Mouse (Mus musculus): ENCODE data around the gene Gpbar1. TPM values are rescaled to one million over a fixed set of nuclear protein-coding genes. Genes with fewer than 3 reads are reported as not detected.

The Gpbar1 gene
- polyA plus RNA-seq, 1 experiment from 2014 or later: 2.1 TPM

DNA sequence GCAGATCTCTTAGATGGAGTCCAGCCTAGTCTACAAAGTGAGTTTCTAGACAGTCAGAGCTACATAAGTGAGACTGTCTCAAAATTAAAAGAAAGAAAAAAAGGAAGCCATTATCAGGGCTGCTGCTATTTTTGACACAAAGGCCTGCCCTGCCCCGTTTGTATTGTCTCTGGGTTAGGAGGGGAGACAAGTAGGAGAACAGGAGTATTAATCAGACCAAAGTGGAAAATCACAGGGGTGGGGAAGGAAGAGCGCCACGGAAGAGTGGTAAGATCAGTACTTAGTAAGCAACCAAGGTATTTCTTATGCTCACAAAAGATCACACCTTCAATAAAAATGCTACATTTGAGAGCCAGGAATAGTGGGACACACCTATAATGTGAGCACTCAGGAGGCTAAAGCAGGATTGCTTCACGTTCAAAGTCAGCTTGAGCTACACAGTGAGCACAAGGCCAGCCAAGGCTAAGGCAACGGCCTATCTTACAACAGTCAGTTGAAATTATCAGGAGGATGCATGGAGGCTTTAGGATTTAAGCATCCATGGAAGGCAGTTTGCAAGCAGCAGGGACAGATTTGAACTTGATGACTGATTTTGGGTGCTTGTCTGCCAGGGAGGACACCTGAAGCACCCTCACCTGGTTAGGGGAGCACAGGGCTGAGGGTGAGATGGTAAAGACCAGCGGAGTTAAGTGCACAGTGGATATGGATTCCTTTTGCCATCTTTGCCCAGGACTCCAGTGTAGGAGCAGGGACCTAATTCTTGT, 22.2 kb downstream of the Gpbar1 start:
- Histone ChIP-seq H3K4me3 (replicated peaks) (no peak overlapping the region), H3K4me1 (peaks cover 72% of the 10 kb centered on the region), H3K9me3 (replicated peaks) (no peaks in the 10 kb centered on the region), H3K27me3 (no peaks in the 10 kb centered on the region), H3K9ac (no peak overlapping the region), H3K27ac (no peak overlapping the region), H3K4me2 (no peak overlapping the region), H3K36me3 (no peaks in the 10 kb centered on the region)
- ATAC-seq (replicated peaks; ENCODE audit: low FRiP score): no peak
- WGBS: 79% methylated on average over 6 of the region's 6 CpGs

GRCm38 (mm10) chr1:74302229-74302628, 23.9 kb downstream of the Gpbar1 start:
- Histone ChIP-seq H3K27me3 (no peaks in the 10 kb centered on the region), H3K9me3 (replicated peaks) (no peaks in the 10 kb centered on the region), H3K4me2 (peak overlapping the region; percentile 86), H3K9ac (no peak overlapping the region), H3K27ac (peak overlapping the region; percentile 29; the same call in 1 of the 2 replicates), H3K4me3 (replicated peaks) (no peak overlapping the region), H3K36me3 (no peaks in the 10 kb centered on the region), H3K4me1 (peaks cover 55% of the 10 kb centered on the region)
- 74% methylated on average over 7 of the region's 7 CpGs for WGBS
- ATAC-seq (replicated peaks; ENCODE audit: low FRiP score): no peak

- H3K9ac ChIP-seq: 0 out of 2 replicates have a peak overlapping the region, but pooled peaks have one; percentile 11
- H3K4me3 ChIP-seq (replicated peaks): peak overlapping the region; percentile 71
- 62% methylated on average over 2 of the region's 2 CpGs for WGBS
- ATAC-seq (replicated peaks; ENCODE audit: low FRiP score): no peak
- H3K9me3 ChIP-seq (replicated peaks): no peaks in the 10 kb centered on the region
- peak overlapping the region; percentile 86 for H3K4me2 ChIP-seq
- H3K27me3 ChIP-seq: no peaks in the 10 kb centered on the region
- peaks cover 49% of the 10 kb centered on the region for H3K4me1 ChIP-seq
- no peaks in the 10 kb centered on the region for H3K36me3 ChIP-seq
- peak overlapping the region; percentile 29 for H3K27ac ChIP-seq
Observed at GRCm38 (mm10) chr1:74302835-74303234, 24.5 kb downstream of the Gpbar1 start.

- Histone ChIP-seq H3K4me3 (replicated peaks) (peak overlapping the region; percentile 71), H3K9me3 (replicated peaks) (no peaks in the 10 kb centered on the region), H3K27me3 (no peaks in the 10 kb centered on the region), H3K4me1 (peaks cover 41% of the 10 kb centered on the region), H3K4me2 (peak overlapping the region; percentile 86), H3K27ac (peak overlapping the region; percentile 89), H3K9ac (peak overlapping the region; percentile 71), H3K36me3 (no peaks in the 10 kb centered on the region)
- WGBS: under 1% methylated on average over 56 of the region's 56 CpGs
- peak; percentile 93 for ATAC-seq (replicated peaks; ENCODE audit: low FRiP score)
Observed at GRCm38 (mm10) chr1:74303509-74304338, 25.4 kb downstream of the Gpbar1 start.

- peak overlapping the region; percentile 86 for H3K4me2 ChIP-seq
- H3K4me1 ChIP-seq: peaks cover 34% of the 10 kb centered on the region
- H3K4me3 ChIP-seq (replicated peaks): peak overlapping the region; percentile 71
- ATAC-seq (replicated peaks; ENCODE audit: low FRiP score): no peak; the same call in 1 of the 2 replicates
- H3K9ac ChIP-seq: peak overlapping the region; percentile 71
- no peaks in the 10 kb centered on the region for H3K9me3 ChIP-seq (replicated peaks)
- H3K27ac ChIP-seq: peak overlapping the region; percentile 89
- 6% methylated on average over 12 of the region's 12 CpGs for WGBS
- H3K36me3 ChIP-seq: no peaks in the 10 kb centered on the region
- H3K27me3 ChIP-seq: no peaks in the 10 kb centered on the region
Observed at GRCm38 (mm10) chr1:74304339-74304790, 26.0 kb downstream of the Gpbar1 start.

DNA sequence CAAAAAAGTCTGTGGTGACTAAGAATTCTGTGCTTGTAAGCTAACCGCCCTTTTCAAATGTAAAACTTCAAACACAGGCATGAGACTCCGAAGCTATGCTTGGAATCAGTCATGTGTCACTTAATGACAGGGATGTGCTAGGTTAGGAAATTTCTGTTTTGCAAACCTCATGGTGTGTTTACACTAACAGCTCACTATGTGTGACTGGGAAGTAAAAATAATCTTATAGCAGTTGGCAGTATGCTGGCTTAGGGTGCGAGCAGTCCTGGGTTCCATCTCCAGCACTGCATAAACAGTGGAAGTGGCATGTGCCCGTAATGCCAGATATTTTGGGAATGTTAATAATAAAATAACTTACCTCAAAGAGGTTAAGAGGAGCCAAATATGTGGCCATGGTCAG, 26.6 kb downstream of the Gpbar1 start:
- Histone ChIP-seq H3K27ac (no peak overlapping the region), H3K4me3 (replicated peaks) (no peak overlapping the region), H3K9ac (no peak overlapping the region), H3K4me2 (no peak overlapping the region), H3K9me3 (replicated peaks) (no peaks in the 10 kb centered on the region), H3K27me3 (no peaks in the 10 kb centered on the region), H3K36me3 (no peaks in the 10 kb centered on the region), H3K4me1 (peaks cover 32% of the 10 kb centered on the region)
- 67% methylated on average over 4 of the region's 4 CpGs for WGBS
- ATAC-seq (replicated peaks; ENCODE audit: low FRiP score): no peak

GRCm38 (mm10) chr1:74305522-74305921, 27.2 kb downstream of the Gpbar1 start, which contains the start of gene Tmbim1:
TSS of gene Tmbim1 (minus strand) at chr1:74305622.
- no peaks in the 10 kb centered on the region for H3K27me3 ChIP-seq
- H3K4me2 ChIP-seq: peak within 1 kb of the TSS; percentile 86
- H3K4me1 ChIP-seq: peaks cover 33% of the 10 kb centered on the region
- H3K9me3 ChIP-seq (replicated peaks): no peaks in the 10 kb centered on the region
- H3K36me3 ChIP-seq: no peaks in the 10 kb centered on the region
- no peak within 1 kb of the TSS; the same call in 1 of the 2 replicates for H3K9ac ChIP-seq
- H3K27ac ChIP-seq: peak within 1 kb of the TSS; percentile 89
- H3K4me3 ChIP-seq (replicated peaks): peak within 1 kb of the TSS; percentile 71
- ATAC-seq (replicated peaks; ENCODE audit: low FRiP score): no peak
- WGBS: 70% methylated on average over 2 of the region's 2 CpGs

- Histone ChIP-seq H3K4me2 (no peak overlapping the region), H3K9me3 (replicated peaks) (no peaks in the 10 kb centered on the region), H3K4me3 (replicated peaks) (no peak overlapping the region), H3K27me3 (no peaks in the 10 kb centered on the region), H3K4me1 (peaks cover 29% of the 10 kb centered on the region), H3K27ac (no peak overlapping the region), H3K36me3 (no peaks in the 10 kb centered on the region), H3K9ac (no peak overlapping the region)
- WGBS: 86% methylated on average over 1 of the region's 1 CpGs
- no peak for ATAC-seq (replicated peaks; ENCODE audit: low FRiP score)
Observed at GRCm38 (mm10) chr1:74307146-74307545, 28.8 kb downstream of the Gpbar1 start.

DNA sequence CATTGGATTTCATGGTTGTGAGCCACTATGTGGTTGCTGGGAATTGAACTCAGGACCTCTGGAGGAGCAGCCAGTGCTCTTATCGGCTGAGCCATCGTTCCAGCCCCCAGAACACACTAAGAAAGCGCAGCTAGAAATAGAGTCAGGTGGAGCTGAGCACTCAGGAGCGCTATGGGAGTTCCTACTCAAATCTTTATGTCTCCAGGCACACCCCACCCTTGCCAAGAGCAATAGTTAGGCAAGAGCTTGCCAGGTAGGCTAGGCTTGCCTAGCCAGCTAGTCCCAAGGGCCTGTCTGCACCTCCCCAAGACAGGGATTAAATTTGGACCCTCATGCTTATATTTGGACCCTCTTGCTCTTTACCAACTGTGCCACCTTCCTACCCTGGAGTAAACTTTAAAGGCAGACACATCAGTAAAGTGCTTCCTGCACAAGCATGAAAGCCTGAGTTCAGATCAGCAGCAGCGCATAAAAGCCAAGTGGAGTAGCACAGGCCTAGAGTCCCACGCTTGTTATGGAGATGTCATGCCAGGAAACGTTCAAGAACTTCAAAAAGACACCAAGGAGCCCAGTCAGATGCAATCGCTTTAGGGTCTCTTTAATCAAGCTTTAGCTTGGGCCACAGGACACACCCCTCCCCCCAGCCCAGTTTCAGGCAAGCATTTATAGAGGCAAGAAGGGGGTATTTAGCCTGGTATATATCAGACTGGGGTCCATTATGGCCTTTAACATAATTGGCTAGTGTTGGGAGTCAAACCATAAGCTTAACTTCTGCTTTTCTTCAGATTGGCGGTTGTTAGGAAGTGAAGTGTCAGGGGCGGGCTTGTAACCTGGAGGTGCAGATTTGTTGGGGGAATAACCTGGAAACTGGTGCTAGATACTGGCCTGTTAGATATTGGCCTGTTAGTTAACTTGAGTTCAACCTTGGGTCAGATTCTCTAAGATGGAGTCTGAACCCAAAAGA, 29.9 kb downstream of the Gpbar1 start:
- ATAC-seq (replicated peaks; ENCODE audit: low FRiP score): no peak
- Histone ChIP-seq H3K4me2 (no peak overlapping the region), H3K27ac (no peak overlapping the region), H3K9ac (no peak overlapping the region), H3K36me3 (no peaks in the 10 kb centered on the region), H3K4me1 (peaks cover 17% of the 10 kb centered on the region), H3K4me3 (replicated peaks) (no peak overlapping the region), H3K9me3 (replicated peaks) (no peaks in the 10 kb centered on the region), H3K27me3 (no peaks in the 10 kb centered on the region)
- WGBS: 67% methylated on average over 10 of the region's 10 CpGs

- no peak for ATAC-seq (replicated peaks; ENCODE audit: low FRiP score)
- Histone ChIP-seq H3K9ac (no peak overlapping the region), H3K4me1 (peaks cover 10% of the 10 kb centered on the region; the same call in 1 of the 2 replicates), H3K27ac (peak overlapping the region; percentile 41), H3K9me3 (replicated peaks) (no peaks in the 10 kb centered on the region), H3K27me3 (no peaks in the 10 kb centered on the region), H3K36me3 (no peaks in the 10 kb centered on the region), H3K4me3 (replicated peaks) (no peak overlapping the region), H3K4me2 (no peak overlapping the region)
- WGBS: 23% methylated on average over 3 of the region's 3 CpGs
Observed at GRCm38 (mm10) chr1:74309767-74310166, 31.4 kb downstream of the Gpbar1 start.

DNA sequence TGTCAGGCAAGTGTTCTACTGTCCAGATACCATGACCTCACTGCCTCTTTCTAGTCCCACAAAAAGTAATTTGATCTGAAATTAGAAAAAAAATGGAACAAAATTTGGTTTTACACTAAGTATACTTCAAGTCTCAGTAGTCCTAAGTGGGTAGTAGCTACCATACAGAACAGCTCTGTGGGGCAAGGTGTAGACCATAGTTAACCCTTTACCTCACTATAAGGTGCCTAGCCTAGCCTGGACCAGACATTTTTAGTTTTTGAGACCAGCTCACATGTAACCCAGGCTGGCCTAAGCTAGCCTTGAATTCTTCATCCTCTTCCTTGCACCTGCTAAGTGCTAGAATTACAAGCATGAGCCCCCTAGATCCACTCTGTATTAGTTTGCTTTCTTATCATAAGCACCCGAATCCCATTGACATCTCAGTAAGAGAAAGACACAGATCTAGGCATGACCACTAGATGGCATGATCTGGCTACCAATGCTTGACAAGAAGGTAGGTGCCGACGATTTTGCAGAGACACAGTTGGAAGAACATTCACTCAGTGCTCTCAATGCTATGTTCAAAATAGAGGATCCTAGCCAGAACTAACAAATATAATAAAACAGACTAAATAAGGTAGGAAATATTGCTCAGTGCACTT, 34.8 kb downstream of the Gpbar1 start:
- H3K4me1 ChIP-seq: peaks cover 7% of the 10 kb centered on the region; the same call in 1 of the 2 replicates
- H3K27ac ChIP-seq: no peak overlapping the region
- peak; percentile 30; the same call in 1 of the 2 replicates for ATAC-seq (replicated peaks; ENCODE audit: low FRiP score)
- H3K27me3 ChIP-seq: no peaks in the 10 kb centered on the region
- no peak overlapping the region for H3K4me3 ChIP-seq (replicated peaks)
- 2% methylated on average over 3 of the region's 3 CpGs for WGBS
- H3K9me3 ChIP-seq (replicated peaks): no peaks in the 10 kb centered on the region
- no peaks in the 10 kb centered on the region for H3K36me3 ChIP-seq
- no peak overlapping the region for H3K4me2 ChIP-seq
- H3K9ac ChIP-seq: no peak overlapping the region
